Mouse (Mus musculus) myocyte (in vitro differentiated cells): ENCODE data around the gene Mdm2. TPM values are rescaled to one million over a fixed set of nuclear protein-coding genes. Genes with fewer than 3 reads are reported as not detected.

Source experiments
- H3K27me3 ChIP-seq: one replicate; pipeline ENCODE4 v1.6.1; 2011; ENCODE audit not compliant: control insufficient read depth, insufficient read depth, insufficient read length
- H3K36me3 ChIP-seq: one replicate; pipeline ENCODE4 v1.6.1; 2011; ENCODE audit not compliant: control insufficient read depth, insufficient read depth
- H3K4me2 ChIP-seq: one replicate; pipeline ENCODE4 v1.6.1; 2011; ENCODE audit warnings: low read depth, control low read depth
- H3K4me3 ChIP-seq: one replicate; pipeline ENCODE4 v1.5.1; 2011; ENCODE audit warnings: mild to moderate bottlenecking, control low read depth, moderate library complexity
- H3K79me2 ChIP-seq: one replicate; pipeline ENCODE4 v1.6.1; 2011; ENCODE audit not compliant: control insufficient read depth, insufficient read depth
- H3ac ChIP-seq: one replicate; pipeline ENCODE4 v1.6.1; 2011; ENCODE audit not compliant: control insufficient read depth, insufficient read length
- CEBPB ChIP-seq: IDR thresholded peaks from 2 replicates; pipeline ENCODE4 v1.6.1; 2011; ENCODE audit warnings: mild to moderate bottlenecking, moderate library complexity; ENCODE audit not compliant: poor library complexity, insufficient read depth, severe bottlenecking
- E2F4 ChIP-seq: IDR thresholded peaks from one replicate; pipeline ENCODE4 v1.6.1; 2011; ENCODE audit warnings: mild to moderate bottlenecking, control low read depth, moderate library complexity; ENCODE audit not compliant: insufficient read depth
- MAX ChIP-seq: IDR thresholded peaks from one replicate; pipeline ENCODE4 v1.6.1; 2011; ENCODE audit warnings: low read depth, mild to moderate bottlenecking, control low read depth
- MYOD1 ChIP-seq, 3 experiments: IDR thresholded peaks; one replicate each; pipeline ENCODE4 v1.6.1; 2011; ENCODE audit warnings: control low read depth in 2 of 3, low read depth in 2 of 3, mild to moderate bottlenecking in 2 of 3, moderate library complexity in 1 of 3; ENCODE audit not compliant: insufficient read length in 2 of 3, control insufficient read depth in 1 of 3
- MYOG ChIP-seq, 3 experiments: IDR thresholded peaks; one replicate each; pipeline ENCODE4 v1.6.1; 2011; ENCODE audit warnings: control low read depth in 2 of 3, low read depth in 2 of 3, mild to moderate bottlenecking in 2 of 3; ENCODE audit not compliant: insufficient read length in 2 of 3, control insufficient read depth in 1 of 3, insufficient read depth in 1 of 3
- POLR2A ChIP-seq: IDR thresholded peaks from one replicate; pipeline ENCODE4 v1.6.1; 2011; ENCODE audit warnings: low read depth, mild to moderate bottlenecking, control low read depth, moderate library complexity; ENCODE audit not compliant: insufficient read length
- POLR2AphosphoS2 ChIP-seq: IDR thresholded peaks from one replicate; pipeline ENCODE4 v1.6.1; 2011; ENCODE audit warnings: low read depth, control low read depth; ENCODE audit not compliant: insufficient read length
- REST ChIP-seq: IDR thresholded peaks from one replicate; pipeline ENCODE4 v1.6.1; 2011; ENCODE audit warnings: mild to moderate bottlenecking, control low read depth, moderate library complexity; ENCODE audit not compliant: insufficient read depth, insufficient read length
- SRF ChIP-seq: IDR thresholded peaks from one replicate; pipeline ENCODE4 v1.6.1; 2011; ENCODE audit warnings: low read depth; ENCODE audit not compliant: control insufficient read depth, insufficient read length
- TCF12 ChIP-seq: IDR thresholded peaks from one replicate; pipeline ENCODE4 v1.6.1; 2011; ENCODE audit warnings: mild to moderate bottlenecking, control low read depth; ENCODE audit not compliant: poor library complexity, insufficient read depth, severe bottlenecking
- TCF3 ChIP-seq: IDR thresholded peaks from one replicate; pipeline ENCODE4 v1.6.1; 2011; ENCODE audit warnings: low read depth, control low read depth; ENCODE audit not compliant: insufficient read length
- USF1 ChIP-seq: IDR thresholded peaks from one replicate; pipeline ENCODE4 v1.6.1; 2011; ENCODE audit warnings: low read depth, mild to moderate bottlenecking, control low read depth, moderate library complexity
- polyA plus RNA-seq: library from polyadenylated mRNA; unstranded; fragments of >200 nt; fragmentation: generic; extraction: Trizol; gene quantifications from one replicate; pipeline ENCODE4 v1.2.1, GENCODE M21; 2012; ENCODE audit warnings: missing spikeins

Mdm2 gene
- polyA plus RNA-seq, 1 experiment, result 23.2 TPM

- H3K27me3 ChIP-seq, result no peaks in the 10 kb centered on the region
- H3ac ChIP-seq, result no peak overlapping the region
- TF ChIP-seq POLR2AphosphoS2 (no peak), CEBPB (no peak), TCF3 (no peak), MAX (no peak), USF1 (no peak), REST (no peak), TCF12 (no peak), POLR2A (no peak), MYOG (IDR thresholded peaks at IDR 0.05; ENCODE audit: control insufficient read depth in 1 of 3, insufficient read depth in 1 of 3, insufficient read length in 2 of 3, low read depth in 2 of 3) (no peak), SRF (no peak), E2F4 (no peak), MYOD1 (IDR thresholded peaks at IDR 0.05; ENCODE audit: control insufficient read depth in 1 of 3, insufficient read length in 2 of 3, low read depth in 2 of 3) (no peak)
- H3K36me3 ChIP-seq, result no peaks in the 10 kb centered on the region
- H3K4me2 ChIP-seq, result no peak overlapping the region
- no peak overlapping the region for H3K4me3 ChIP-seq
- no peaks in the 10 kb centered on the region for H3K79me2 ChIP-seq
These were observed 36.6 kb downstream of the Mdm2 start for GRCm38 (mm10) chr10:117673913-117674312.

GRCm38 (mm10) chr10:117672693-117673092 lies 37.9 kb downstream of the Mdm2 start:
- no peak for TF ChIP-seq TCF3
- no peak overlapping the region for H3K4me2 ChIP-seq
- no peaks in the 10 kb centered on the region for H3K27me3 ChIP-seq
- H3ac ChIP-seq, result no peak overlapping the region
- H3K36me3 ChIP-seq, result no peaks in the 10 kb centered on the region
- H3K79me2 ChIP-seq, result no peaks in the 10 kb centered on the region
- no peak overlapping the region for H3K4me3 ChIP-seq

- no peak overlapping the region for H3ac ChIP-seq
- H3K27me3 ChIP-seq, result no peaks in the 10 kb centered on the region
- no peak overlapping the region for H3K4me3 ChIP-seq
- H3K36me3 ChIP-seq, result no peaks in the 10 kb centered on the region
- H3K4me2 ChIP-seq, result no peak overlapping the region
- no peak for TF ChIP-seq REST
- TF ChIP-seq E2F4, result no peak
- no peak for TF ChIP-seq POLR2AphosphoS2
- no peak for TF ChIP-seq CEBPB
- no peak for TF ChIP-seq MYOG (IDR thresholded peaks at IDR 0.05; ENCODE audit: control insufficient read depth in 1 of 3, insufficient read depth in 1 of 3, insufficient read length in 2 of 3, low read depth in 2 of 3)
- no peak for TF ChIP-seq MYOD1 (IDR thresholded peaks at IDR 0.05; ENCODE audit: control insufficient read depth in 1 of 3, insufficient read length in 2 of 3, low read depth in 2 of 3)
- H3K79me2 ChIP-seq, result no peaks in the 10 kb centered on the region
These were observed 38.5 kb downstream of the Mdm2 start for GRCm38 (mm10) chr10:117671930-117672666.

- Histone ChIP-seq H3K4me3 (no peak overlapping the region), H3K4me2 (no peak overlapping the region)
- no peak for TF ChIP-seq E2F4
- no peak for TF ChIP-seq MYOD1 (IDR thresholded peaks at IDR 0.05; ENCODE audit: control insufficient read depth in 1 of 3, insufficient read length in 2 of 3, low read depth in 2 of 3)
- TF ChIP-seq SRF, result no peak
- no peak for TF ChIP-seq USF1
- TF ChIP-seq TCF3, result no peak
- TF ChIP-seq POLR2A, result no peak
- TF ChIP-seq REST, result no peak
- no peak for TF ChIP-seq TCF12
- TF ChIP-seq MYOG (IDR thresholded peaks at IDR 0.05; ENCODE audit: control insufficient read depth in 1 of 3, insufficient read depth in 1 of 3, insufficient read length in 2 of 3, low read depth in 2 of 3), result no peak
- TF ChIP-seq MAX, result no peak
- no peak for TF ChIP-seq CEBPB
- TF ChIP-seq POLR2AphosphoS2, result no peak
These were observed 39.3 kb downstream of the Mdm2 start for GRCm38 (mm10) chr10:117671266-117671665.

DNA sequence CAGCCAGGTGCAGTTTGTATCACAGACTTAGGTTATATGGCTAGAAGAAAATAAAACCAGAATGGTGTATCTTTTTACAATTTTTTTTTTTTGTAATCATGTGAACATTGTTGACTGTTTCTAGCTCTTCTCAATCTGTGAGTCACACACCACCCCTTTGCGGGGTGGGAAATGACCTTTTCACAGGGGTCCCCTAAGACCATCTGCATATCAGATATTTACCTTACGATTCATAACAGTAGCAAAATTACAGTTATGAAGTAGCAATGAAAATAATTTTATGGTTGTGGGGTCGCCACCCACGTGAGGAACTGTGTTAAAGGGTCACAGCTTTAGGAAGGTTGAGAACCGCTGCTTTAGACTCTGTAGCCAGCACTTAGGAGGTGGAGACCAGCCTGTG lies 39.8 kb downstream of the Mdm2 start:
- no peak overlapping the region for H3K4me3 ChIP-seq
- no peaks in the 10 kb centered on the region for H3K27me3 ChIP-seq
- no peak for TF ChIP-seq MAX
- TF ChIP-seq POLR2A, result no peak
- no peak for TF ChIP-seq SRF
- no peak for TF ChIP-seq POLR2AphosphoS2
- H3ac ChIP-seq, result no peak overlapping the region
- no peaks in the 10 kb centered on the region for H3K36me3 ChIP-seq
- no peaks in the 10 kb centered on the region for H3K79me2 ChIP-seq
- no peak overlapping the region for H3K4me2 ChIP-seq

More at GRCm38 (mm10) chr10:117671266-117671665, 39.3 kb downstream of the Mdm2 start:
- Histone ChIP-seq H3ac (no peak overlapping the region), H3K36me3 (no peaks in the 10 kb centered on the region), H3K27me3 (no peaks in the 10 kb centered on the region), H3K79me2 (no peaks in the 10 kb centered on the region)
